Mouse (Mus musculus) liver, embryonic 16.5 days (tissue): ENCODE data around the gene Brwd1. TPM values are rescaled to one million over a fixed set of nuclear protein-coding genes. Genes with fewer than 3 reads are reported as not detected.
"Not testable (repeated sequence)": the region's sequence is repeated elsewhere in the genome, so short reads cannot be mapped to it uniquely, and the experiment has no call there.

Experiments
- ATAC-seq: fragments of 200-750 bp; cut with Nextera tagmentation; 2 replicates; pipeline ENCODE4 v1.8.0; 2017; ENCODE audit warnings: low read depth, mild to moderate bottlenecking, moderate number of reproducible peaks, moderate library complexity
- H3K27ac ChIP-seq: fragments of 300-500 bp; sonication (generic); 2 replicates; pipeline ENCODE4 v1.5.1; 2014; ENCODE audit warnings: mild to moderate bottlenecking, low read length
- H3K27me3 ChIP-seq: fragments of 300-500 bp; sonication (generic); 2 replicates; pipeline ENCODE4 v1.6.1; 2014; ENCODE audit warnings: low read depth, low read length, mixed read lengths; ENCODE audit not compliant: control insufficient read depth, insufficient read depth
- H3K36me3 ChIP-seq: fragments of 300-500 bp; sonication (generic); 2 replicates; pipeline ENCODE4 v1.6.1; 2014; ENCODE audit warnings: mild to moderate bottlenecking; ENCODE audit not compliant: control insufficient read depth, insufficient read depth
- H3K4me1 ChIP-seq: fragments of 300-500 bp; sonication (generic); 2 replicates; pipeline ENCODE4 v1.6.1; 2014; ENCODE audit warnings: low read depth, low read length, mixed read lengths; ENCODE audit not compliant: control insufficient read depth
- H3K4me2 ChIP-seq: fragments of 300-500 bp; sonication (generic); 2 replicates; pipeline ENCODE4 v1.6.1; 2014; ENCODE audit warnings: low read depth, low read length, mixed read lengths
- H3K4me3 ChIP-seq: fragments of 300-500 bp; sonication (generic); 2 replicates; pipeline ENCODE4 v1.5.1; 2014; ENCODE audit warnings: low read depth, mild to moderate bottlenecking, low read length
- H3K9ac ChIP-seq: fragments of 300-500 bp; sonication (generic); 2 replicates; pipeline ENCODE4 v1.6.1; 2014; ENCODE audit warnings: low read depth, low read length
- H3K9me3 ChIP-seq: fragments of 300-500 bp; sonication (generic); replicated peaks from 2 replicates; pipeline ENCODE4 v1.6.1; 2016; ENCODE audit warnings: low read length; ENCODE audit not compliant: control insufficient read depth
- WGBS: fragments of 180-500 bp; shearing (Covaris S2); extraction: QIAGEN DNeasy Blood & Tissue Kit; methylation state at CpG from one replicate; pipeline ENCODE4 v1.1.7; 2014; ENCODE audit not compliant: insufficient replicate concordance; 5-methylcytosine and 5-hydroxymethylcytosine counted together
- polyA plus RNA-seq: library from polyadenylated mRNA; unstranded; fragments of >200 nt; fragmentation: Nextera tagmentation; extraction: Ambion mirVana; gene quantifications from 2 replicates; pipeline ENCODE4 v1.2.1, GENCODE M21; 2015

The Brwd1 gene
- polyA plus RNA-seq, 1 experiment from 2014 or later = 12.0 TPM

- no peak overlapping the region for H3K27ac ChIP-seq
- H3K9ac ChIP-seq = no peak overlapping the region
- H3K27me3 ChIP-seq = no peaks in the 10 kb centered on the region
- no peak for ATAC-seq
- no peak overlapping the region for H3K4me2 ChIP-seq
- 87% methylated on average over 4 of the region's 4 CpGs for WGBS
- H3K36me3 ChIP-seq = peaks cover 12% of the 10 kb centered on the region
- no peaks in the 10 kb centered on the region for H3K4me1 ChIP-seq
- no peak overlapping the region for H3K4me3 ChIP-seq
- no peaks in the 10 kb centered on the region for H3K9me3 ChIP-seq
Observed at GRCm38 (mm10) chr16:96040691-96041090, 41.6 kb downstream of the Brwd1 start.

- WGBS = 79% methylated on average over 6 of the region's 6 CpGs
- Histone ChIP-seq H3K9me3 (no peaks in the 10 kb centered on the region), H3K36me3 (peaks cover 12% of the 10 kb centered on the region), H3K4me3 (no peak overlapping the region), H3K4me1 (no peaks in the 10 kb centered on the region), H3K4me2 (no peak overlapping the region), H3K27me3 (no peaks in the 10 kb centered on the region), H3K9ac (no peak overlapping the region), H3K27ac (no peak overlapping the region)
- no peak for ATAC-seq
Observed at GRCm38 (mm10) chr16:96039538-96039937, 42.8 kb downstream of the Brwd1 start.

GRCm38 (mm10) chr16:96034473-96034872 lies 47.9 kb downstream of the Brwd1 start:
- no peaks in the 10 kb centered on the region for H3K9me3 ChIP-seq

GRCm38 (mm10) chr16:96032368-96033043 lies 49.8 kb downstream of the Brwd1 start:
- Histone ChIP-seq H3K36me3 (peaks cover 15% of the 10 kb centered on the region), H3K4me1 (peaks cover 2% of the 10 kb centered on the region), H3K27me3 (no peaks in the 10 kb centered on the region), H3K9ac (no peak overlapping the region), H3K4me3 (no peak overlapping the region), H3K4me2 (no peak overlapping the region), H3K9me3 (no peaks in the 10 kb centered on the region), H3K27ac (no peak overlapping the region)
- 21% methylated on average over 13 of the region's 13 CpGs for WGBS
- peak; percentile 90 for ATAC-seq

More at GRCm38 (mm10) chr16:96034473-96034872, 47.9 kb downstream of the Brwd1 start:
- H3K27me3 ChIP-seq = no peaks in the 10 kb centered on the region
- H3K27ac ChIP-seq = no peak overlapping the region
- H3K4me1 ChIP-seq = peaks cover 2% of the 10 kb centered on the region
- H3K9ac ChIP-seq = no peak overlapping the region
- no peak overlapping the region for H3K4me3 ChIP-seq
- ATAC-seq = no peak
- H3K4me2 ChIP-seq = no peak overlapping the region
- H3K36me3 ChIP-seq = peaks cover 12% of the 10 kb centered on the region
- WGBS = 84% methylated on average over 6 of the region's 6 CpGs

GRCm38 (mm10) chr16:96030476-96031102 lies 51.7 kb downstream of the Brwd1 start:
- Histone ChIP-seq H3K9ac (no peak overlapping the region), H3K4me2 (no peak overlapping the region), H3K27me3 (no peaks in the 10 kb centered on the region), H3K36me3 (peaks cover 12% of the 10 kb centered on the region), H3K9me3 (no peaks in the 10 kb centered on the region), H3K4me1 (peaks cover 2% of the 10 kb centered on the region), H3K27ac (no peak overlapping the region), H3K4me3 (no peak overlapping the region)
- ATAC-seq = no peak
- 72% methylated on average over 2 of the region's 2 CpGs for WGBS

- no peaks in the 10 kb centered on the region for H3K4me1 ChIP-seq
- no peaks in the 10 kb centered on the region for H3K27me3 ChIP-seq
- WGBS = 68% methylated on average over 5 of the region's 5 CpGs
- no peak overlapping the region for H3K4me3 ChIP-seq
- no peak overlapping the region for H3K4me2 ChIP-seq
- no peak for ATAC-seq
- no peaks in the 10 kb centered on the region for H3K9me3 ChIP-seq
- H3K36me3 ChIP-seq = peaks cover 9% of the 10 kb centered on the region
- no peak overlapping the region for H3K9ac ChIP-seq
- no peak overlapping the region for H3K27ac ChIP-seq
Observed at GRCm38 (mm10) chr16:96026256-96026655, 56.1 kb downstream of the Brwd1 start.

- H3K4me1 ChIP-seq = no peaks in the 10 kb centered on the region
- no peak overlapping the region for H3K4me3 ChIP-seq
- ATAC-seq = no peak
- peaks cover 14% of the 10 kb centered on the region for H3K36me3 ChIP-seq
- H3K27me3 ChIP-seq = no peaks in the 10 kb centered on the region
- no peak overlapping the region for H3K4me2 ChIP-seq
- no peak overlapping the region for H3K9ac ChIP-seq
- 55% methylated on average over 3 of the region's 3 CpGs for WGBS
- H3K9me3 ChIP-seq = no peaks in the 10 kb centered on the region
- H3K27ac ChIP-seq = no peak overlapping the region
Observed at GRCm38 (mm10) chr16:96025244-96025643, 57.1 kb downstream of the Brwd1 start.

- H3K36me3 ChIP-seq = peaks cover 22% of the 10 kb centered on the region
- no peaks in the 10 kb centered on the region for H3K4me1 ChIP-seq
- no peak for ATAC-seq
- no peak overlapping the region for H3K27ac ChIP-seq
- no peak overlapping the region for H3K4me2 ChIP-seq
- H3K27me3 ChIP-seq = no peaks in the 10 kb centered on the region
- WGBS = 80% methylated on average over 10 of the region's 10 CpGs
- H3K9ac ChIP-seq = no peak overlapping the region
- H3K4me3 ChIP-seq = no peak overlapping the region
- no peaks in the 10 kb centered on the region for H3K9me3 ChIP-seq
Observed at GRCm38 (mm10) chr16:96021045-96021444, 61.3 kb downstream of the Brwd1 start.

- H3K36me3 ChIP-seq, H3K4me3 ChIP-seq, H3K9ac ChIP-seq, H3K27ac ChIP-seq, ATAC-seq, H3K4me2 ChIP-seq, H3K9me3 ChIP-seq, H3K4me1 ChIP-seq, H3K27me3 ChIP-seq: not testable (repeated sequence)
- no CpG with 5 or more reads among the region's 10 CpGs for WGBS
Observed at GRCm38 (mm10) chr16:96009124-96009523, 73.2 kb downstream of the Brwd1 start.
